Mouse (Mus musculus) intestine, embryonic 15.5 days (tissue): ENCODE measurements around the gene Il18r1. TPM values are rescaled to one million over a fixed set of nuclear protein-coding genes. Genes with fewer than 3 reads are reported as not detected.

ENCODE experiments used
- ATAC-seq: fragments of 200-750 bp; cut with Nextera tagmentation; 2 replicates; pipeline ENCODE4 v1.8.0; 2017; ENCODE audit warnings: moderate TSS enrichment, moderate library complexity
- H3K27ac ChIP-seq: fragments of 300-500 bp; sonication (generic); 2 replicates; pipeline ENCODE4 v1.5.1; 2015; ENCODE audit warnings: mild to moderate bottlenecking, inconsistent platforms
- H3K27me3 ChIP-seq: fragments of 300-500 bp; sonication (generic); replicated peaks from 2 replicates; pipeline ENCODE4 v1.6.1; 2015; ENCODE audit warnings: inconsistent platforms
- H3K36me3 ChIP-seq: fragments of 300-500 bp; sonication (generic); 2 replicates; pipeline ENCODE4 v1.6.1; 2015; ENCODE audit warnings: inconsistent platforms
- H3K4me1 ChIP-seq: fragments of 300-500 bp; sonication (generic); replicated peaks from 2 replicates; pipeline ENCODE4 v1.6.1; 2015; ENCODE audit warnings: inconsistent platforms
- H3K4me2 ChIP-seq: fragments of 300-500 bp; sonication (generic); replicated peaks from 2 replicates; pipeline ENCODE4 v1.6.1; 2015; ENCODE audit warnings: mild to moderate bottlenecking, inconsistent platforms
- H3K4me3 ChIP-seq: fragments of 300-500 bp; sonication (generic); replicated peaks from 2 replicates; pipeline ENCODE4 v1.5.1; 2015; ENCODE audit warnings: inconsistent platforms
- H3K9ac ChIP-seq: fragments of 300-500 bp; sonication (generic); 2 replicates; pipeline ENCODE4 v1.6.1; 2015; ENCODE audit warnings: inconsistent platforms
- H3K9me3 ChIP-seq: fragments of 300-500 bp; sonication (generic); 2 replicates; pipeline ENCODE4 v1.6.1; 2016; ENCODE audit warnings: inconsistent platforms
- WGBS: fragments of 180-500 bp; shearing (Covaris S2); methylation state at CpG from one replicate; pipeline ENCODE4 v1.1.7; 2015; 5-methylcytosine and 5-hydroxymethylcytosine counted together
- polyA plus RNA-seq: library from polyadenylated mRNA; unstranded; fragments of >200 nt; fragmentation: Nextera tagmentation; extraction: Ambion mirVana; gene quantifications from 2 replicates; pipeline ENCODE4 v1.2.1, GENCODE M21; 2015

Il18r1 gene
- polyA plus RNA-seq, 1 experiment from 2014 or later, result 0.49 TPM

GRCm38 (mm10) chr1:40501546-40502398 lies 36.4 kb downstream of the Il18r1 start:
- H3K4me2 ChIP-seq, result no peak overlapping the region
- H3K4me3 ChIP-seq, result no peak overlapping the region
- ATAC-seq, result peak; percentile 45; the same call in 1 of the 2 replicates
- no peaks in the 10 kb centered on the region for H3K36me3 ChIP-seq
- no peaks in the 10 kb centered on the region for H3K27me3 ChIP-seq
- H3K27ac ChIP-seq, result no peak overlapping the region
- H3K9me3 ChIP-seq, result no peaks in the 10 kb centered on the region
- no peak overlapping the region for H3K9ac ChIP-seq
- WGBS, result 82% methylated on average over 11 of the region's 11 CpGs
- no peaks in the 10 kb centered on the region for H3K4me1 ChIP-seq

GRCm38 (mm10) chr1:40504548-40504947 lies 39.2 kb downstream of the Il18r1 start:
- H3K36me3 ChIP-seq, result no peaks in the 10 kb centered on the region
- H3K27ac ChIP-seq, result no peak overlapping the region
- WGBS, result 67% methylated on average over 5 of the region's 5 CpGs
- H3K9ac ChIP-seq, result no peak overlapping the region
- H3K4me2 ChIP-seq, result no peak overlapping the region
- no peaks in the 10 kb centered on the region for H3K9me3 ChIP-seq
- H3K4me3 ChIP-seq, result no peak overlapping the region
- no peak for ATAC-seq
- no peaks in the 10 kb centered on the region for H3K4me1 ChIP-seq
- H3K27me3 ChIP-seq, result no peaks in the 10 kb centered on the region

GRCm38 (mm10) chr1:40514851-40515585 lies 49.7 kb downstream of the Il18r1 start, which contains the start of gene Il18rap:
Il18rap (plus strand) TSS chr1:40515362.
- Histone ChIP-seq H3K4me1 (no peaks in the 10 kb centered on the region), H3K9me3 (no peaks in the 10 kb centered on the region), H3K27ac (no peak within 1 kb of the TSS), H3K4me2 (no peak within 1 kb of the TSS), H3K4me3 (no peak within 1 kb of the TSS), H3K36me3 (no peaks in the 10 kb centered on the region), H3K27me3 (no peaks in the 10 kb centered on the region), H3K9ac (no peak within 1 kb of the TSS)
- ATAC-seq, result no peak
- WGBS, result 46% methylated on average over 9 of the region's 9 CpGs

- H3K36me3 ChIP-seq, result no peaks in the 10 kb centered on the region
- no peak for ATAC-seq
- H3K4me2 ChIP-seq, result no peak overlapping the region
- no peak overlapping the region for H3K9ac ChIP-seq
- H3K27ac ChIP-seq, result no peak overlapping the region
- H3K27me3 ChIP-seq, result no peaks in the 10 kb centered on the region
- H3K4me1 ChIP-seq, result no peaks in the 10 kb centered on the region
- H3K9me3 ChIP-seq, result no peaks in the 10 kb centered on the region
- H3K4me3 ChIP-seq, result no peak overlapping the region
- WGBS, result 93% methylated on average over 6 of the region's 6 CpGs
Observed at GRCm38 (mm10) chr1:40516364-40516763, 51.0 kb downstream of the Il18r1 start.

- Histone ChIP-seq H3K36me3 (no peaks in the 10 kb centered on the region), H3K4me2 (no peak overlapping the region), H3K9me3 (no peaks in the 10 kb centered on the region), H3K4me3 (no peak overlapping the region), H3K4me1 (no peaks in the 10 kb centered on the region), H3K27me3 (no peaks in the 10 kb centered on the region), H3K27ac (no peak overlapping the region), H3K9ac (no peak overlapping the region)
- ATAC-seq, result no peak
- WGBS, result 83% methylated on average over 7 of the region's 7 CpGs
Observed at GRCm38 (mm10) chr1:40522918-40523317, 57.6 kb downstream of the Il18r1 start.

- Histone ChIP-seq H3K4me3 (no peak overlapping the region), H3K9me3 (no peaks in the 10 kb centered on the region), H3K27ac (no peak overlapping the region), H3K27me3 (no peaks in the 10 kb centered on the region), H3K9ac (no peak overlapping the region), H3K4me1 (no peaks in the 10 kb centered on the region), H3K4me2 (no peak overlapping the region), H3K36me3 (no peaks in the 10 kb centered on the region)
- WGBS, result 87% methylated on average over 5 of the region's 5 CpGs
- ATAC-seq, result no peak
Observed at GRCm38 (mm10) chr1:40523971-40524722, 58.8 kb downstream of the Il18r1 start.

GRCm38 (mm10) chr1:40529287-40529686 lies 63.9 kb downstream of the Il18r1 start:
- Histone ChIP-seq H3K9me3 (no peaks in the 10 kb centered on the region), H3K36me3 (no peaks in the 10 kb centered on the region), H3K4me1 (no peaks in the 10 kb centered on the region), H3K27ac (no peak overlapping the region), H3K9ac (no peak overlapping the region), H3K4me3 (no peak overlapping the region), H3K4me2 (no peak overlapping the region), H3K27me3 (no peaks in the 10 kb centered on the region)
- 87% methylated on average over 5 of the region's 5 CpGs for WGBS
- no peak for ATAC-seq

- Histone ChIP-seq H3K4me3 (no peak overlapping the region), H3K27me3 (no peaks in the 10 kb centered on the region), H3K9me3 (no peaks in the 10 kb centered on the region), H3K9ac (no peak overlapping the region), H3K4me2 (no peak overlapping the region), H3K4me1 (no peaks in the 10 kb centered on the region), H3K36me3 (no peaks in the 10 kb centered on the region), H3K27ac (no peak overlapping the region)
- ATAC-seq, result no peak
- WGBS, result 79% methylated on average over 5 of the region's 5 CpGs
Observed at GRCm38 (mm10) chr1:40537577-40537976, 72.2 kb downstream of the Il18r1 start.

- 0% methylated on average over 2 of the region's 2 CpGs for WGBS
- Histone ChIP-seq H3K36me3 (no peaks in the 10 kb centered on the region), H3K9ac (no peak overlapping the region), H3K27me3 (no peaks in the 10 kb centered on the region), H3K4me1 (0 out of 2 replicates have a peak, but pooled peaks cover 5% of the 10 kb centered on the region), H3K27ac (no peak overlapping the region), H3K9me3 (no peaks in the 10 kb centered on the region), H3K4me2 (no peak overlapping the region), H3K4me3 (no peak overlapping the region)
- no peak for ATAC-seq
Observed at GRCm38 (mm10) chr1:40544650-40545049, 79.3 kb downstream of the Il18r1 start.

- no peaks in the 10 kb centered on the region for H3K9me3 ChIP-seq
- H3K4me2 ChIP-seq, result no peak overlapping the region
- no peak overlapping the region for H3K9ac ChIP-seq
- no peaks in the 10 kb centered on the region for H3K27me3 ChIP-seq
- H3K27ac ChIP-seq, result no peak overlapping the region
- 0 out of 2 replicates have a peak, but pooled peaks cover 5% of the 10 kb centered on the region for H3K4me1 ChIP-seq
- H3K4me3 ChIP-seq, result no peak overlapping the region
- H3K36me3 ChIP-seq, result no peaks in the 10 kb centered on the region
- 77% methylated on average over 4 of the region's 4 CpGs for WGBS
- ATAC-seq, result no peak
Observed at GRCm38 (mm10) chr1:40546645-40547044, 81.3 kb downstream of the Il18r1 start.

GRCm38 (mm10) chr1:40547064-40547572 lies 81.8 kb downstream of the Il18r1 start:
- Histone ChIP-seq H3K9me3 (no peaks in the 10 kb centered on the region), H3K27ac (no peak overlapping the region), H3K36me3 (no peaks in the 10 kb centered on the region), H3K4me3 (no peak overlapping the region), H3K27me3 (no peaks in the 10 kb centered on the region), H3K9ac (no peak overlapping the region), H3K4me1 (0 out of 2 replicates have a peak, but pooled peaks cover 5% of the 10 kb centered on the region), H3K4me2 (no peak overlapping the region)
- WGBS, result 79% methylated on average over 11 of the region's 11 CpGs
- no peak for ATAC-seq

- Histone ChIP-seq H3K27ac (no peak overlapping the region), H3K27me3 (no peaks in the 10 kb centered on the region), H3K4me3 (no peak overlapping the region), H3K9ac (no peak overlapping the region), H3K4me2 (no peak overlapping the region), H3K4me1 (0 out of 2 replicates have a peak, but pooled peaks cover 5% of the 10 kb centered on the region), H3K36me3 (no peaks in the 10 kb centered on the region), H3K9me3 (no peaks in the 10 kb centered on the region)
- 40% methylated on average over 10 of the region's 10 CpGs for WGBS
- no peak for ATAC-seq
Observed at GRCm38 (mm10) chr1:40547762-40548161, 82.4 kb downstream of the Il18r1 start.
